Mouse (Mus musculus) erythroblast, embryonic 14.5 days (primary cell): ENCODE data around the gene Timm22.

Experiments used
- GATA1 ChIP-seq: IDR thresholded peaks from 2 replicates; pipeline ENCODE4 v1.6.1; 2012; ENCODE audit warnings: low read length, inconsistent platforms, mixed read lengths
- TAL1 ChIP-seq: IDR thresholded peaks from 3 replicates; pipeline ENCODE4 v1.6.1; 2012; ENCODE audit warnings: low read length, inconsistent platforms, mixed read lengths

DNA sequence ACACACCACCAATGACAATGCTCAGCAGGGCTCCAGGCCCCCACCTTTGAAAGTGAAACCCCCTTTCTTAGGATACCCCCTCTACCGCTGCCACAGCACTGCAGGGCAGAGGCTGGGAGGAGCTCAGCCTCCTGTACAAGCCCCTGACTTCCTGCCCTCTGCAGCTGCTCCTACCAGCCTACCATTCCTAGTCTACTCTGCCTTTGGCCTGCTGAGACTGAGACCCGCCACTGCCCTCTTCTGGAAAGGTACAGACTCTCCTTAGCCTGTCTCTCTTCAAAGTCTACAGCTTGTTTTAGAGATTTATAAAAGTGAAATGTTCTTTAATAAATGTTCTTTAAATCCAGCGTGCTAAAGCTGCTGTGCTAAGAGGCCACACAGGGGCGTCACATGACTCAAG is 22.3 kb downstream of the Timm22 start:
- TF ChIP-seq TAL1 (no peak), GATA1 (no peak)
